Mouse (Mus musculus): Measurements from ENCODE around the gene Bnipl. TPM values are rescaled to one million over a fixed set of nuclear protein-coding genes. Genes with fewer than 3 reads are reported as not detected.

The Bnipl gene
- polyA plus RNA-seq, 1 experiment from 2014 or later, result 0.17 TPM

DNA sequence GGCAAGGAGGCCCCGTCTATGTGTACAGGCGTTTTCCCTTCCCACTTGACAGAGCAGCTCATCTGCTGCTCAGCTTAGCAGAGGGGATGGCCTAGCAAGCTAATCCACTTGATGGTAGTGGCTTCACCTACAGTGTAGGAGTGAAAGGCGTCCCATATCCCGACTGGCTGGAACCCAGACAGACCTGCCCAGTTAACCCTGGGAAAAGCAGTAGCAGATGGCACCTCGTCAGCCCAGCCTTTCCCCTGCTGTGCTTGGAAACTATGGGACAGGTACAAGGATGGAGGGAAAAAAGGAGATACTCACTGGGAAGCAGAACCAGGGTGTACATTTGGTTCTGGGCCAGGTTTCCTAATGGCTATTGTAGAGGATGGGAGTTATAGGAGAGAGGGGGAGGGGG lies 632 bp downstream of the Bnipl start:
- Histone ChIP-seq H3K9me3 (no peaks in the 10 kb centered on the region), H3K4me2 (replicated peaks) (no peak overlapping the region), H3K9ac (replicated peaks) (no peak overlapping the region), H3K4me1 (replicated peaks) (no peaks in the 10 kb centered on the region), H3K27ac (no peak overlapping the region), H3K4me3 (replicated peaks) (no peak overlapping the region), H3K36me3 (peaks cover 48% of the 10 kb centered on the region), H3K27me3 (no peaks in the 10 kb centered on the region)
- WGBS, result 78% methylated on average over 5 of the region's 5 CpGs
- ATAC-seq, result no peak

DNA sequence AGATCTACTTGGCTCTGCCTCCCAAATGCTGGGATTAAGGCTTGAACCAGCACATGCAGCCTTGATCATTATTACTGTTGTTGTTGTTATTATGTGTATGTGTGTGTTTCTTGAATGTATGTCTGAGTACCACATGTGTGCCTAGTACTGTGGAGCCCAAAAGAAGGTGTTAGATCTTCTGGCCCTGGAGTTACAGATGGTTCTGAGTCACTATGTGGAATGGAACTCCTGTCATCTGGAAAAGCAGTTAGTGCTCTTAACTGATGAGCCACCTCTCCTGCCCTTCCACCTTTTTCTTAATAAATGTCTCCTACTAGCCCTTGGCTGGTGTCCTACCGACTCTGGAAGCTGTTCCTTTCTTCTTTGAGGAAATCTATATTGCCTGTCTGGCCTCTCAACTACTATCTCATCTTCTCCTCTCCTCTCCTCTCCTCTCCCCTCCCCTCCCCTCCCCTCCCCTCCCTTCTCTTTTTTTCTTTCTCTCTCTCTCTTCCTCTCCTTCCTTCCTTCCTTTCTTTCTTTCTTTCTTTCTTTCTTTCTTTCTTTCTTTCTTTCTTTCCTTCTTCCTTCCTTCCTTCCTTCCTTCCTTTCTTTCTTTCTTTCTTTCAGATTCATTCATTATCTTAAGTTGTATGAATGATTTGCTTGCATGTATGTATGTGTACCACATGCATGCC lies 3.2 kb downstream of the Bnipl start:
- H3K36me3 ChIP-seq, result peaks cover 30% of the 10 kb centered on the region
- no peak overlapping the region for H3K4me2 ChIP-seq (replicated peaks)
- no peak overlapping the region for H3K9ac ChIP-seq (replicated peaks)
- H3K4me3 ChIP-seq (replicated peaks), result no peak overlapping the region
- WGBS, result 85% methylated on average over 1 of the region's 1 CpGs
- no peak for ATAC-seq
- H3K27me3 ChIP-seq, result no peaks in the 10 kb centered on the region
- H3K4me1 ChIP-seq (replicated peaks), result no peaks in the 10 kb centered on the region
- H3K9me3 ChIP-seq, result no peaks in the 10 kb centered on the region
- no peak overlapping the region for H3K27ac ChIP-seq

DNA sequence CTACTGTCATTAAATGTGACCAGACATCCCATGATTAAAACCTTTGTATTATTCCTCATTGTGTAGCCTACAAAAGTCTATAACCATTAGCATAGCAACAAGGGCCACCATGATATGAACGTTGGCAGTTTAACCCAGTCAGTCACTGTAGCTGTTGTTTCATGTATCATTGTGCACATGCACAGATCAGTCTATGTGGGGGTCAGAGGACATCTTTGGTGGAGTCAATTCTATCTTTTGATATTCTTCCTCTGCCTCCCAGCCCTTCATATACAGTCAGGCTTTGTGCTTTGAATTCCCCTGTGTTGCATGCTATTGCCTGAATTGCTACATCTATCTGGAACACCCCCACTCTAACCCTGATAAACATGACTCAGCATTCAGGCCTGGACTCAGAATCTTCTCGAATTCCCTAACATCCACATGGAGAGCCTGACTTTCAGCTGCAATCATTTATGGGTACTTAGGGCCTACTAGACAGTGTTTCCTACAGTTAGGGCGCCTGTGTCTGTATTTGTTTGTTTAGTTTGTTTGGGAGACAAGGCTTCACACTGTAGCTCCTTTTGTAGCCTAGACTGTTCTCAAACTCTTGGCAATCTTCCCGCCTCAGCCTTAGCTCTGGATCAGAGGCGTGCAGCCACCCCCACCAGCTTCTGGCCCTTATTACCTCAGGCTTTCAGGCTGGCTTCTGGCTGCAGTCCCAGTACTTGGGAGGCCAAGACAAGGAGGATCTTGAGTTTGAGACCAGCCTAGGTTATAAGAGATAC lies 4.3 kb downstream of the Bnipl start:
- 91% methylated on average over 5 of the region's 5 CpGs for WGBS
- H3K4me2 ChIP-seq (replicated peaks), result no peak overlapping the region
- no peak for ATAC-seq
- no peak overlapping the region for H3K9ac ChIP-seq (replicated peaks)
- H3K36me3 ChIP-seq, result peaks cover 22% of the 10 kb centered on the region
- H3K27me3 ChIP-seq, result no peaks in the 10 kb centered on the region
- no peaks in the 10 kb centered on the region for H3K4me1 ChIP-seq (replicated peaks)
- no peaks in the 10 kb centered on the region for H3K9me3 ChIP-seq
- H3K27ac ChIP-seq, result no peak overlapping the region
- H3K4me3 ChIP-seq (replicated peaks), result no peak overlapping the region

DNA sequence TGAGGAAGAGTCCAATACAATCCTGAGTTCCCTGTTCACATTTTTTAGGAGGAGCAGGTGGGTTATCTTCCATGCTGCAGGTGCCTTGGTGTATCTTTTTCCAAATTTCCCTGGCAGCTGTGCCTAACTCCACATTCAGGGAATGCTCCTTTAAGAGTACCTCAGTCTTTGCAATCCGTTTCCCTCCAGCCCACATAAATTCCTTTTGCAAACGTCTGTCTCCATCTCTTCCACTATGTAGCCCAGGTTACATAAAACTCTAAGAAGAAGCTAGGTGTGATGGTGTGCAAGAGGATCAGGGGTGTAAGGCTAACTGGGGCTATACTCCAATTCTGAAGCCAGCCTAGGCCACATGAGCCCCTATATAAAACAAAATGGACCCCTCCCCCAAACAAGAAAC lies 7.9 kb downstream of the Bnipl start:
- ATAC-seq, result no peak
- WGBS, result 81% methylated on average over 2 of the region's 2 CpGs
- H3K4me1 ChIP-seq (replicated peaks), result no peaks in the 10 kb centered on the region; the same call in 1 of the 2 replicates
- H3K4me2 ChIP-seq (replicated peaks), result no peak overlapping the region
- H3K9me3 ChIP-seq, result no peaks in the 10 kb centered on the region
- no peaks in the 10 kb centered on the region for H3K27me3 ChIP-seq
- H3K36me3 ChIP-seq, result peaks cover 22% of the 10 kb centered on the region
- H3K9ac ChIP-seq (replicated peaks), result no peak overlapping the region
- H3K27ac ChIP-seq, result no peak overlapping the region
- no peak overlapping the region for H3K4me3 ChIP-seq (replicated peaks)

DNA sequence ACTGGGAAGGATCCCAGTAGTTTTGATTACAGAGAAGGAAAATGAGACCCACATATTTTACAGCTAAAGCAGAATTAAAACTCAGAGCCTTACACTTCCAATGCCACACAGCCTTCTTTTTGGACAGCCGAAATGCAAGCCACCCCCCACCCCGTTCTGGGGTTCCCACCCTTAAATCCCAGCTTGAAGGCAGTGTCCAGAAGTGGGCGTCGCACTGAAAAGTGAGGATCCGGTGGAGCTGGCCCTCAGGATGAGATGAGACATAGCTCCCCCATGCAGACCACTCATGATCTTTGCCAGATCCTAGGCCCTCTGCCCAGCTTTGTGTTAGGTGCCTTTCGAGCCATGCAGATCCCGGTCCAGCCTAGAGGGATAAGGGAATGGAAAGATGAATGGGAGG lies 9.5 kb downstream of the Bnipl start, which contains the start of gene Gm128:
Gm128 (minus strand) TSS at position 101 of the 400 bp plus-strand sequence.
- H3K36me3 ChIP-seq, result peaks cover 37% of the 10 kb centered on the region
- no peak within 1 kb of the TSS for H3K4me2 ChIP-seq (replicated peaks)
- no peaks in the 10 kb centered on the region for H3K27me3 ChIP-seq
- no peak for ATAC-seq
- no peaks in the 10 kb centered on the region for H3K9me3 ChIP-seq
- no peak within 1 kb of the TSS for H3K4me3 ChIP-seq (replicated peaks)
- no peak within 1 kb of the TSS for H3K9ac ChIP-seq (replicated peaks)
- WGBS, result 83% methylated on average over 7 of the region's 7 CpGs
- no peak within 1 kb of the TSS for H3K27ac ChIP-seq
- no peaks in the 10 kb centered on the region; the same call in 1 of the 2 replicates for H3K4me1 ChIP-seq (replicated peaks)

DNA sequence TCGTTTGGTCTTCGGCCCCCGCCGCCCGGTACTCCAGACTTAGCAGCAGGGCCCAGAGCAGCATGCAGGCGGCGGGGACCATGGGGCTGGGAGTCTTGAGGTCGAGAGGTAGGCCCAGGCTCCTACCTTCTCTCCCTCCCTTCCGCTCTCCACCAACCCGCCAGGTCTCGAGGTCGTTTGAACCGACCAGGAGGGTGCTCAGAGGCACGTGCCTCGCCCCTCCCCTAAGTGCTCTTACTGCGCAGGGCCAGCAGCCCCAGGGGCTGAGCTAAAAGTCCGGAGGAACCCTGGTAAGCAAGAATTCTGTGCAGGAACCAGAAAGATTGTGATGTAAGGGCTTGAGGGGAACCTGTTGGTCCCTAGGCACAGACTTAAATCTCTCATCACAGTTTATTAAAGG lies 10.1 kb downstream of the Bnipl start:
- WGBS, result 35% methylated on average over 13 of the region's 17 CpGs
- Histone ChIP-seq H3K4me1 (replicated peaks) (no peaks in the 10 kb centered on the region; the same call in 1 of the 2 replicates), H3K9me3 (no peaks in the 10 kb centered on the region), H3K27ac (no peak overlapping the region), H3K9ac (replicated peaks) (no peak overlapping the region), H3K27me3 (no peaks in the 10 kb centered on the region), H3K4me3 (replicated peaks) (no peak overlapping the region), H3K36me3 (peaks cover 38% of the 10 kb centered on the region), H3K4me2 (replicated peaks) (no peak overlapping the region)
- no peak for ATAC-seq

DNA sequence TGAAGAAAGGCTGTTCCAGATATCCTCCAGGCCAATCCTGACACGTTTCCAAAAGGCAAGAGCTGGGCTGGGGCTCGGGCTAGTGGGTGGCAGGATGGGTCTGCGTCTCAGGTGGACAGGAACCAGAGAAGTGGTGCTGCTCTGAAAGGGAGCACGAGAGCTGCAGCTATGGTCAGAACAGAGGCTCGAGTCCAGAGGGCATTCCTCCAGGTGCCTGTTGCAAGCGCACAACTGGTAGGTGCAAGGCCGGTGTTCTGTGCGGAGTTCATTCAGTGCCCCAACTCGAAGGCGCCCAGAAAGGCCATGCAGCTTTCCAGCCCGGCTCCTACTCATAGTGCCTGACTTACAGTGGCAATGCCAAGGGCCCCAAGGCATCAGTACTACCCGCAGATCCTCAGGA lies 11.0 kb downstream of the Bnipl start:
- Histone ChIP-seq H3K4me3 (replicated peaks) (no peak overlapping the region), H3K4me1 (replicated peaks) (no peaks in the 10 kb centered on the region; the same call in 1 of the 2 replicates), H3K36me3 (peaks cover 39% of the 10 kb centered on the region), H3K27ac (no peak overlapping the region), H3K9me3 (no peaks in the 10 kb centered on the region), H3K4me2 (replicated peaks) (no peak overlapping the region), H3K27me3 (no peaks in the 10 kb centered on the region), H3K9ac (replicated peaks) (no peak overlapping the region)
- no peak for ATAC-seq
- 91% methylated on average over 12 of the region's 12 CpGs for WGBS

DNA sequence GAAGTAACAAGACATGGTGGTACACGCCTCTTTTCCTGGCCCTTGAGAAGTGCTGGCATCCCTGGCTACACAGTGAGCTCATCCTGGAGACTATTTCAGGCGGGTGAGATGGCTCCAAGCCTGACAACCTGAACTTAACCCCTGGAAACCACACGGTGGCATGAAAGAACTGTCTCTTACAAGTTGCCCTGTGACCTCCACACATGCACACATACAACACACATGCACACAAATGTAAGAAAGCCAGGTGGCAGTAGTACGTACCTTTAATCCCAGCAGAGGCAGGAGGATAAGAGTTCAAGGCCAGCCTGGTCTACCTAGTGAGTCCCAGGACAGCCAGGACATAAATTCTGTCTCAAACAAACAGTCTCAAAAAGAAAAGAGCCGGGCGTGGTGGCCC lies 12.0 kb downstream of the Bnipl start:
- no peak overlapping the region for H3K4me3 ChIP-seq (replicated peaks)
- no peaks in the 10 kb centered on the region for H3K9me3 ChIP-seq
- peaks cover 47% of the 10 kb centered on the region for H3K36me3 ChIP-seq
- H3K4me1 ChIP-seq (replicated peaks), result no peaks in the 10 kb centered on the region; the same call in 1 of the 2 replicates
- 87% methylated on average over 6 of the region's 6 CpGs for WGBS
- H3K27me3 ChIP-seq, result no peaks in the 10 kb centered on the region
- no peak overlapping the region for H3K9ac ChIP-seq (replicated peaks)
- no peak for ATAC-seq
- H3K4me2 ChIP-seq (replicated peaks), result no peak overlapping the region
- H3K27ac ChIP-seq, result no peak overlapping the region

DNA sequence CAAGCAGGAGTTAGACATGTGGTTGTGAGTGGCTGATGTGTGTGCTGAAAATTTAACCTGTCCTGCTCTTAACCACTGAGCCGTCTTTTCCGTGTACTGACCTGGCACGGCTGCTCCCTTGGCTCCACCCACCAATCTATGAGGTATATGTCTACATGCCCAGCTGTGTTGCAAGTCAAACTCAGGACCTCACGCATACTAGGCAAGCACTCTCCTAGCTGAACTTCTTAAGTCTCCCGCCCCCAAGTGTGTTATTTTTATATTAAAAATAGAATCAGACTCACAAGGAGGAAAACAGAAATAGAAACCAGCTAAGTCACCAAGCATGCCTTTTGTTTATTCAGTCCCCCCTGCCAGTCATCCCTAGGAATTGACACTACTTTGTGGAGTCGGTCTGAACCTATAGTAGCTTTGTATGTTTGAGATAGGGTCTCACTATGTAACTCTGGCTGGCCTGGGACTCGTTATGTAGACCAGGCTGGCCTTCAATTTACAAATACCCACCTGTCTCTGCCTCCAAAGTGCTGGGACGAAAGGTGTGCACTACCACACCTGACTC lies 13.4 kb downstream of the Bnipl start:
- WGBS, result 90% methylated on average over 8 of the region's 8 CpGs
- H3K4me3 ChIP-seq (replicated peaks), result no peak overlapping the region
- no peaks in the 10 kb centered on the region; the same call in 1 of the 2 replicates for H3K4me1 ChIP-seq (replicated peaks)
- no peak overlapping the region for H3K27ac ChIP-seq
- peaks cover 61% of the 10 kb centered on the region for H3K36me3 ChIP-seq
- H3K4me2 ChIP-seq (replicated peaks), result no peak overlapping the region
- H3K9me3 ChIP-seq, result no peaks in the 10 kb centered on the region
- no peaks in the 10 kb centered on the region for H3K27me3 ChIP-seq
- no peak for ATAC-seq
- no peak overlapping the region for H3K9ac ChIP-seq (replicated peaks)

DNA sequence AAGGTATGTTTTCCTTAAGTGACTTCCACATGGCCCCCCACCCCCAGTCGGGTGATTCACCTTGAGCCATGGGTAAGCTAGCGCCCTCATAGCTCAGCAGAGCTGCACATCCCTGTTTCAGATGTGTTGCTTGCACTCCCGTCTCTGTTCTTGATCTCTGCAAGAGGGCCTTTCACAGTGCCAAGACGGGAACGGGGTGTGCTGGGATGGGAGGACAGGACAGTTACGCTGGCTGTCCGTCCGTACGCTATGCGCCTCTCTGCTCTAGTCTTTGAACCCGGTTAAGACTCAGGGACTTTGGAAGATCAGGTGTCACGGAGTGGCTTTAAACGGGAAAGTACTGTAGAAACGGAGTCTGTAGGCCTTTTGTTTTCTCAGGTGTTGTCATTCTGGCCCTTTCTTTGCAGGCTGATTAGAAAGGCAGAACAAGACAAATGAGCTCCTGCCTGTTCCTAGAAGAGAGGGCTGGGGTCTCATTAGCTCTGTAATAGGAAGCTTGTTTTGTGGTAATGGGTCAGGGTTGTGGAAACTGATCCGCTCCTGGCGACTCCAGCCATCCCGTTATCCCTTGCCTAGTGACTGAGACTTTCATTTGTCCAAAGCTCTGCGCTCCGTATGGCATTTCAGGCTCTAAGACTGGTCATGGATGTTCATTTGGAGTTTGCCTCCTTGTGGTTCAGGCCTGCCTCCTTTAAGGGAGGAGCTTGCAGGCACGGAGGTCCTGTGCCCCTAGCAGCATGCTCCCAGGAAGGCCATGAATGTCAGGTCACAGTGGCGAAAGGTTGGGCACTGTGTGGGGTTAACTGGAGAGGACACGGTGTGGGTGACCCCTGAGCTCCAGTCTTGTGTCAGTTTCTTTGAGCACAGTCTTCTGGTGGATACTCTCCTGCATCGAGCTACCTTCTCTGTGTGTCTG lies 15.3 kb downstream of the Bnipl start:
- H3K27ac ChIP-seq, result no peak overlapping the region
- peaks cover 71% of the 10 kb centered on the region for H3K36me3 ChIP-seq
- ATAC-seq, result no peak
- H3K9ac ChIP-seq (replicated peaks), result no peak overlapping the region
- H3K4me3 ChIP-seq (replicated peaks), result no peak overlapping the region
- no peaks in the 10 kb centered on the region for H3K9me3 ChIP-seq
- WGBS, result 79% methylated on average over 23 of the region's 23 CpGs
- no peak overlapping the region for H3K4me2 ChIP-seq (replicated peaks)
- no peaks in the 10 kb centered on the region for H3K27me3 ChIP-seq
- H3K4me1 ChIP-seq (replicated peaks), result peaks cover 18% of the 10 kb centered on the region

DNA sequence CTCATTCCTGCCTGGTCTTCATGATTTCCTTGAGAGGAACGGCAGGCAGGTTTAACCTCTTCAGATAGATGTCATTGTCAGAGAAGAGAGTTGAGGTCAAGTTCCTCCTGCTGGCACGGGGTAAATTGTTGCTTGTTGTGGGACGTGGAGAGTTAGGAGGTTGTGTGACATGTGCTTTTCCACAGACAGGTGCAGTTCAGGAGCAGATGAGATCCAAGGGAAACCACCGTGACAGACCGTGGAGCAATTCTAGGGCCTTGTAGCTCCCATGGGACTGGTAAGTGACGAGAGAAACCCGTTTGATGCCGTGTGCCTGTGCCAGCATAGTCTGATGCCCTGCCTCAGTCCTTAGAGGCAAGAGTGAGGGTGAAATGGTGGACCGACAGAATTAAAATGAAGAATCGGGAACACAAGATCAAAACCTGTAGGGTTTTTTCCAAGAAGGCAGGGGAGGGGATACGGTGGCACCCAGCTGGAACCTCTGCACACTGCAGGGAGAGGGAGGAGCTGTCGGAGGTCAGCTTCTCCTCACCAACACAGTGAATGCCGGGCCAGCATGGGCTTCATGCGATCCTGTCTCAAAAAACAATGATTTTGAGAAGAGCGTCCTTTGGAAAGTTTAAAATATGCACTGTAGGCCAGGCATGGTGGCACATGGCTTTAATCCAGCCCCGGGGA lies 17.6 kb downstream of the Bnipl start:
- WGBS, result 90% methylated on average over 16 of the region's 16 CpGs
- Histone ChIP-seq H3K9me3 (no peaks in the 10 kb centered on the region), H3K27me3 (no peaks in the 10 kb centered on the region), H3K4me3 (replicated peaks) (no peak overlapping the region), H3K36me3 (peaks cover 68% of the 10 kb centered on the region), H3K9ac (replicated peaks) (no peak overlapping the region), H3K4me1 (replicated peaks) (peaks cover 30% of the 10 kb centered on the region), H3K4me2 (replicated peaks) (no peak overlapping the region), H3K27ac (no peak overlapping the region)
- no peak for ATAC-seq

All from midbrain, embryonic 13.5 days (tissue).